Mouse (Mus musculus): ENCODE results near the gene Sfrp2.
A peak's percentile ranks its signal among the peaks of the same experiment; 100 is the strongest.

Sfrp2 gene

GRCm38 (mm10) chr3:83773281-83773680 lies 7.2 kb downstream of the Sfrp2 start:
- DNase-seq = no peak

- DNase-seq = no peak
Observed at GRCm38 (mm10) chr3:83775403-83775802, 9.3 kb downstream of the Sfrp2 start.

GRCm38 (mm10) chr3:83781460-83782222 lies 15.5 kb downstream of the Sfrp2 start:
- no peak for DNase-seq

- no peak for DNase-seq
Observed at GRCm38 (mm10) chr3:83783716-83784469, 17.8 kb downstream of the Sfrp2 start.

- DNase-seq = no peak
Observed at GRCm38 (mm10) chr3:83784726-83785125, 18.6 kb downstream of the Sfrp2 start.

- no peak for DNase-seq
Observed at GRCm38 (mm10) chr3:83787086-83787485, 21.0 kb downstream of the Sfrp2 start.

GRCm38 (mm10) chr3:83787776-83788305 lies 21.7 kb downstream of the Sfrp2 start:
- no peak for DNase-seq

- peak; percentile 12 for DNase-seq
Observed at GRCm38 (mm10) chr3:83789651-83790451, 23.7 kb downstream of the Sfrp2 start.

GRCm38 (mm10) chr3:83791444-83791843 lies 25.3 kb downstream of the Sfrp2 start:
- DNase-seq = no peak

GRCm38 (mm10) chr3:83797098-83797497 lies 31.0 kb downstream of the Sfrp2 start:
- no peak for DNase-seq

- DNase-seq = peak; percentile 49
Observed at GRCm38 (mm10) chr3:83797828-83798227, 31.7 kb downstream of the Sfrp2 start.

- no peak for DNase-seq
Observed at GRCm38 (mm10) chr3:83799486-83799885, 33.4 kb downstream of the Sfrp2 start.

- no peak for DNase-seq
Observed at GRCm38 (mm10) chr3:83801649-83802155, 35.6 kb downstream of the Sfrp2 start.

GRCm38 (mm10) chr3:83808483-83808882 lies 42.4 kb downstream of the Sfrp2 start:
- no peak for DNase-seq

- DNase-seq = no peak
Observed at GRCm38 (mm10) chr3:83811987-83812386, 45.9 kb downstream of the Sfrp2 start.

- no peak for DNase-seq
Observed at GRCm38 (mm10) chr3:83812863-83813262, 46.7 kb downstream of the Sfrp2 start.

- no peak for DNase-seq
Observed at GRCm38 (mm10) chr3:83816372-83816925, 50.3 kb downstream of the Sfrp2 start.

GRCm38 (mm10) chr3:83823774-83824173 lies 57.7 kb downstream of the Sfrp2 start:
- DNase-seq = no peak

Data from thymus, postnatal 14 days (tissue).